Mouse (Mus musculus) left cerebral cortex, adult 9 months (tissue): Measurements from ENCODE around the gene Eaf2.
"Not testable (repeated sequence)": the region's sequence is repeated elsewhere in the genome, so short reads cannot be mapped to it uniquely, and the experiment has no call there.

Experiments used
- DNase-seq, 2 experiments: peaks; one replicate each; pipeline ENCODE4 v3.0.0; 2022; ENCODE audit warnings: low spot score in 2 of 2

The Eaf2 gene

GRCm38 (mm10) chr16:36846894-36847293, 27.9 kb downstream of the Eaf2 start:
- not testable (repeated sequence) for DNase-seq

GRCm38 (mm10) chr16:36828820-36829219, 46.0 kb downstream of the Eaf2 start:
- DNase-seq, result no peak

- peak; percentile 55 to 77 for DNase-seq
Measured at GRCm38 (mm10) chr16:36828054-36828786, 46.6 kb downstream of the Eaf2 start, which contains the start of gene Iqcb1. TSS of gene Iqcb1 (plus strand) at chr16:36828385.

GRCm38 (mm10) chr16:36827611-36828053, 47.2 kb downstream of the Eaf2 start:
- no peak for DNase-seq

- no peak for DNase-seq
Measured at GRCm38 (mm10) chr16:36821474-36821873, 53.3 kb downstream of the Eaf2 start.

- DNase-seq, result no peak
Measured at GRCm38 (mm10) chr16:36820747-36821146, 54.1 kb downstream of the Eaf2 start.

- DNase-seq, result no peak
Measured at GRCm38 (mm10) chr16:36820016-36820415, 54.8 kb downstream of the Eaf2 start.

- peak; percentile 69 to 87 for DNase-seq
Measured at GRCm38 (mm10) chr16:36817321-36817926, 57.4 kb downstream of the Eaf2 start.

GRCm38 (mm10) chr16:36816916-36817315, 57.9 kb downstream of the Eaf2 start:
- no peak for DNase-seq

GRCm38 (mm10) chr16:36813680-36814079, 61.1 kb downstream of the Eaf2 start:
- no peak for DNase-seq

GRCm38 (mm10) chr16:36808616-36809015, 66.2 kb downstream of the Eaf2 start:
- no peak for DNase-seq

GRCm38 (mm10) chr16:36802361-36802760, 72.4 kb downstream of the Eaf2 start:
- no peak for DNase-seq

GRCm38 (mm10) chr16:36798334-36798733, 76.5 kb downstream of the Eaf2 start:
- no peak for DNase-seq

- DNase-seq, result no peak
Measured at GRCm38 (mm10) chr16:36794976-36795375, 79.8 kb downstream of the Eaf2 start.

- no peak for DNase-seq
Measured at GRCm38 (mm10) chr16:36790166-36790565, 84.6 kb downstream of the Eaf2 start.

- DNase-seq, result no peak
Measured at GRCm38 (mm10) chr16:36786466-36786865, 88.3 kb downstream of the Eaf2 start.

GRCm38 (mm10) chr16:36784594-36785313, 90.0 kb downstream of the Eaf2 start, which contains the start of gene Slc15a2:
TSS of gene Slc15a2 (minus strand) at chr16:36784962.
- peak in 1 of 2 experiments; percentile 28 for DNase-seq

GRCm38 (mm10) chr16:36784146-36784545, 90.7 kb downstream of the Eaf2 start:
- peak in 1 of 2 experiments; percentile 8 for DNase-seq

GRCm38 (mm10) chr16:36775658-36776057, 99.1 kb downstream of the Eaf2 start:
- peak in 1 of 2 experiments; percentile 5 for DNase-seq

- DNase-seq, result no peak
Measured at GRCm38 (mm10) chr16:36772996-36773395, 101.8 kb downstream of the Eaf2 start.

GRCm38 (mm10) chr16:36771703-36772102, 103.1 kb downstream of the Eaf2 start:
- DNase-seq, result no peak

- DNase-seq, result no peak
Measured at GRCm38 (mm10) chr16:36771244-36771643, 103.6 kb downstream of the Eaf2 start.
